Mouse (Mus musculus) liver, embryonic 15.5 days (tissue): ENCODE results near the gene Spop. TPM values are rescaled to one million over a fixed set of nuclear protein-coding genes. Genes with fewer than 3 reads are reported as not detected.

Source experiments
- ATAC-seq: fragments of 200-750 bp; cut with Nextera tagmentation; 2 replicates; pipeline ENCODE4 v1.8.0; 2017; ENCODE audit warnings: moderate number of reproducible peaks, mild to moderate bottlenecking, moderate library complexity; ENCODE audit not compliant: insufficient read depth
- H3K27ac ChIP-seq: fragments of 300-500 bp; sonication (generic); replicated peaks from 2 replicates; pipeline ENCODE4 v1.5.1; 2015; ENCODE audit warnings: mild to moderate bottlenecking, inconsistent platforms
- H3K27me3 ChIP-seq: fragments of 300-500 bp; sonication (generic); 2 replicates; pipeline ENCODE4 v1.6.1; 2015; ENCODE audit warnings: mild to moderate bottlenecking, inconsistent platforms
- H3K36me3 ChIP-seq: fragments of 300-500 bp; sonication (generic); replicated peaks from 2 replicates; pipeline ENCODE4 v1.6.1; 2015; ENCODE audit warnings: moderate library complexity, mild to moderate bottlenecking, inconsistent platforms
- H3K4me1 ChIP-seq: fragments of 300-500 bp; sonication (generic); replicated peaks from 2 replicates; pipeline ENCODE4 v1.6.1; 2015; ENCODE audit warnings: inconsistent platforms
- H3K4me2 ChIP-seq: fragments of 300-500 bp; sonication (generic); 2 replicates; pipeline ENCODE4 v1.6.1; 2015; ENCODE audit warnings: moderate library complexity, mild to moderate bottlenecking, inconsistent platforms
- H3K4me3 ChIP-seq: fragments of 300-500 bp; sonication (generic); replicated peaks from 2 replicates; pipeline ENCODE4 v1.5.1; 2015; ENCODE audit warnings: mild to moderate bottlenecking, inconsistent platforms
- H3K9ac ChIP-seq: fragments of 300-500 bp; sonication (generic); 2 replicates; pipeline ENCODE4 v1.6.1; 2015; ENCODE audit warnings: moderate library complexity, mild to moderate bottlenecking, inconsistent platforms
- H3K9me3 ChIP-seq: fragments of 300-500 bp; sonication (generic); replicated peaks from 2 replicates; pipeline ENCODE4 v1.6.1; 2016; ENCODE audit warnings: inconsistent platforms
- WGBS: fragments of 180-500 bp; shearing (Covaris S2); methylation state at CpG from one replicate; pipeline ENCODE4 v1.1.7; 2015; ENCODE audit warnings: mixed read lengths; ENCODE audit not compliant: insufficient replicate concordance; 5-methylcytosine and 5-hydroxymethylcytosine counted together
- polyA plus RNA-seq: library from polyadenylated mRNA; unstranded; fragments of >200 nt; fragmentation: Nextera tagmentation; extraction: Ambion mirVana; gene quantifications from 2 replicates; pipeline ENCODE4 v1.2.1, GENCODE M21; 2015

The Spop gene
- polyA plus RNA-seq, 1 experiment from 2014 or later, result 67.5 TPM

DNA sequence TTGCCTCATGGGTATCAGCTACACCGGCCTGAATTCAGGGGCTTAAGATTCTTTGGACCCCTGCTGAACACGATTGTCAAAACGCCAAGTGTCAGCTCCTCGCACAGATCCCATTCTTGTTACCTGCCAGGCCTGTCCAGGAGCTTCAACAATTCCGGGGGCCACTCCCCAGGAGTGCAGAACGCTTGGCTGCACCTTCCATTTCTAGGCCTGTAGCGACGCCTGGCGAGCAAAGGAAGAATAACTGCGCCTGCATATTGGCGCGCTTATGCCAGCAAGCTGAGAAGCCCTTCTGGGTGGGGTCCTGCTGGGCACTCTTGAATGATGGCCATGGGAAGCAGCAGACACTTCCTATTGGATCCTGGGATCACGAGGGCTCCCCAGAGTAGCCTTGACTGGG is 107.7 kb downstream of the Spop start:
- WGBS, result 2% methylated on average over 13 of the region's 13 CpGs
- Histone ChIP-seq H3K27me3 (peaks cover 77% of the 10 kb centered on the region), H3K9ac (no peak overlapping the region), H3K36me3 (no peaks in the 10 kb centered on the region), H3K4me2 (peak overlapping the region; percentile 58), H3K9me3 (no peaks in the 10 kb centered on the region), H3K4me3 (no peak overlapping the region), H3K4me1 (peaks cover 12% of the 10 kb centered on the region), H3K27ac (no peak overlapping the region)
- ATAC-seq, result no peak

GRCm38 (mm10) chr11:95527307-95527706 is 113.4 kb downstream of the Spop start:
- Histone ChIP-seq H3K9me3 (no peaks in the 10 kb centered on the region), H3K9ac (no peak overlapping the region), H3K27me3 (peaks cover 23% of the 10 kb centered on the region), H3K4me3 (no peak overlapping the region), H3K27ac (no peak overlapping the region), H3K4me1 (no peaks in the 10 kb centered on the region), H3K36me3 (no peaks in the 10 kb centered on the region), H3K4me2 (no peak overlapping the region)
- no peak for ATAC-seq
- WGBS, result 65% methylated on average over 8 of the region's 8 CpGs

DNA sequence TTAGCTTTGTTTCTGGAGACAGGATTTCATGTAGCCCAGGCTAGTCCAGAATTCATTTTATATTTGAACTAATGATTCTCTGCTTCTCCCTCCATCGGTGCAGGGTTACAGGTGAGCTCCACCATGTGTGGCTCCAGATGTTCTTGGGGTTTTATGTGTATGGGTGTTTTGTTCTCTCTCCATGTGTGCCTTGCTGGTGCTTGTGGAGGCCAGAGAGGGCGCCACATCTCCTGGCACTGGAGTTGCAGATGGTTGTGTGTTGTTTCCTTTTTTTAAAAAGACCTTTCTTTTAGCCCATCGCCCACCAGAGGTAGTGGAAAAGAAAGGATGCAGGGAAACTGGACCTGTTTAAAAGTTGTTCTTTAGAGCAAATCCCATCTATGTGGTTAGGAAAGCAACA is 114.4 kb downstream of the Spop start:
- no peaks in the 10 kb centered on the region for H3K4me1 ChIP-seq
- H3K9me3 ChIP-seq, result no peaks in the 10 kb centered on the region
- WGBS, result 59% methylated on average over 3 of the region's 3 CpGs
- H3K27ac ChIP-seq, result no peak overlapping the region
- no peaks in the 10 kb centered on the region for H3K36me3 ChIP-seq
- no peak overlapping the region for H3K4me2 ChIP-seq
- no peak overlapping the region for H3K9ac ChIP-seq
- no peak overlapping the region for H3K4me3 ChIP-seq
- peaks cover 17% of the 10 kb centered on the region for H3K27me3 ChIP-seq
- no peak for ATAC-seq

DNA sequence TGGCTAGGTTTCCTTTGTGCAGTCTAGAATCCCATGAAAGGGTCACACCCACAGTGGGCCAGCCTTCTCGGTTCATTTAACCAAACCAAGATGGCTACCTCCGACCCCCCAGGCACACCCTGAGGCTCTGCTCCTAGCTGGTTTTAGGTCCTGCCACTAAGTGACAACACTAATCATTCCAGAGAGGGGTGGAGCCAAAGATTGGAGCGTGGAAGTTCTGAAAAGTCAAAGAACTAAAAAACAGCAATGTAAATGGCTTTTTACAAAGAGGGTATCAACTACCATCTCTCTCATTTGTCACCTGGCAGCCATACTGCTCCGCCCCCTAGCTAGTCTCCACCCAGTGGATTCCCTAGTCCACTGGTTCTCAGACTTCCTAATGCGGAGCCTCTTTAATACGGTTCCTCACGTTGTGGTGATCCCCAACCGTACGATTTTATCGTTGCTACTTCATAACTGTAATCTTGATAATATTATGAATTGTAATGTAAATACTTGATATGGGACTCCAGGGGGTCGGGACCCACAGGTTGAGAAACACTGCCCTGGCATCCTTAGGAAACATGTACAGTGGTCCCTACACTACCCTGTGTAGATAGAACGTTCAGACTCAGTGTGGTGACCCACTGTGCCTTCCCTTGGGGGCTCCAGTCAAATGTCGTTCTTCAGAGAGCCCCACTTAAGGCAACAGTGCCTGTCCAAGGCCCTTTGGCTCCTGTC is 118.6 kb downstream of the Spop start:
- no peaks in the 10 kb centered on the region for H3K36me3 ChIP-seq
- no peak for ATAC-seq
- peaks cover 11% of the 10 kb centered on the region for H3K27me3 ChIP-seq
- H3K4me3 ChIP-seq, result no peak overlapping the region
- WGBS, result 55% methylated on average over 13 of the region's 13 CpGs
- no peak overlapping the region for H3K27ac ChIP-seq
- H3K9ac ChIP-seq, result no peak overlapping the region
- no peak overlapping the region for H3K4me2 ChIP-seq
- no peaks in the 10 kb centered on the region for H3K9me3 ChIP-seq
- H3K4me1 ChIP-seq, result no peaks in the 10 kb centered on the region

GRCm38 (mm10) chr11:95533484-95534160 is 119.7 kb downstream of the Spop start:
- Histone ChIP-seq H3K9ac (no peak overlapping the region), H3K4me3 (no peak overlapping the region), H3K27me3 (peaks cover 12% of the 10 kb centered on the region), H3K9me3 (no peaks in the 10 kb centered on the region), H3K4me1 (no peaks in the 10 kb centered on the region), H3K36me3 (no peaks in the 10 kb centered on the region), H3K4me2 (no peak overlapping the region), H3K27ac (no peak overlapping the region)
- 20% methylated on average over 24 of the region's 24 CpGs for WGBS
- ATAC-seq, result no peak

DNA sequence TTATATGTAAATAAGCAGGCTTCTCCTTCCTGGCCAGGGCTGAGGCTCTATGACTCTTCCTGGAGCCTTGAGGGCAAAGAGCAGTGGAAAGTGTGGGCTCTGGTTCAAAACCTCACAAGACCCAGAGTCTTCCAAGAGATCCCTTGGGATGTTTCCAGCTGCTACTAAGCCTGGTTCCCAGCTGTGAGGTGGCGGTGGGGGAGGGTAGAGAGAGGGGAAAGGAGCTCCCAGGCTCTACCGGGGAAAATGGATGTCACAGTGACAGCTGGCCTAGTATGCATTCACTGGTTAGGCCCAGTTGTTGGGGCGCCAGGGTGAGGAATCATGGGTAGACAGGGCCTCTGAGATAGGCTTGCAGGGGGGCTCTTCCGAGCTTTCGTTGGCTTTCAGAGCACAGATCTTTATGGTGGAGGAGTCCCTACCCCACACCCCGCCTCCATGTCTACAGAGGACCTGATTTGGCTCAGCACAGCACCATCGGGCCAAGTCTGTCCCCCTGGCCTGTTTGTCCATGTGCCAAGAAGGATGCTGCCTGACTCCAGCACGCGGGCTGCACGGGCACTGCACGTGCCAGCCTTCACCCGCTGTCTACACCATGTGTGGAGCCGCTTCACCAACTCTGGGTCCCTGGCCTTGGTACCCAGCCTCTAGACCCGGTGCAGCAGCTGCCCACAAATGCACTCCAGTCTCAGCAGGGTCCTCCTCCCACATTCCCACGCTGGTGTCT is 124.7 kb downstream of the Spop start:
- Histone ChIP-seq H3K27me3 (peaks cover 36% of the 10 kb centered on the region), H3K27ac (no peak overlapping the region), H3K4me1 (no peaks in the 10 kb centered on the region), H3K36me3 (no peaks in the 10 kb centered on the region), H3K9me3 (no peaks in the 10 kb centered on the region), H3K4me3 (no peak overlapping the region), H3K9ac (no peak overlapping the region), H3K4me2 (no peak overlapping the region)
- no peak for ATAC-seq
- 63% methylated on average over 15 of the region's 15 CpGs for WGBS

DNA sequence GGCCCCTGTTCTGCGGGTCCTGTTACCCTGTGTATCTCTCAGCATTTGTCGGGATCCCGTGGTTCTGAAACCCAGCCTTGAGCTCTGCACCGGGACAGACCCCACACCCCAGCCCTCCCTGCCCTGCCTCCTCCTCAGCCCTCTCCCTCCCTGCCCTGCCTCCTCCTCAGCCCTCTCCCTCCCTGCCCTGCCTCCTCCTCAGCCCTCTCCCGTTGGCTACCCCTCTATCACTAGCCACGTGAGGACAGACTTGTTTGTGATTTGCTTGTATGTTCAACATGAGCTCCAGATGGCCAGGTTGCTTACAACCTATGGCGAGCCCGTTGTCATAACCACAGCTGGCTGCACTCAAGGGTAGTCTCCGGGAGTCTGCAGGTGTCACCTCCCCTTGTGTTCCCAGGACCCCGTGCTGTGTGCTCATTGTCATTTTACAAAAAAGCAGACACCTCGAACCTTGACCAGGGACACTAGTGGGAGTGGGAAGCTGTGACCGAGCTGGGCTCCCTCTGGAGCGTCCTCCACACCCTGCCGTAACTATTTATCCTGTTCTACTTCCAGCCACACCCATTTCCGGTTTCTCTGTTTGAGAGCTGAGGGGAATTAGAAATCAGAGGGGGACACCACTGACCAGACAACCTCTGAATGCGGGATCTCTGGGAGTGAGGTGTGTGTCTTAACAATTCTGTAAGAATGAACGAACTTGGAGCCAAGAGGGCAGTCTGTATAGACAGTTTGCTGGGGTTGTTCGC is 126.9 kb downstream of the Spop start:
- Histone ChIP-seq H3K4me2 (no peak overlapping the region; the same call in 1 of the 2 replicates), H3K9ac (no peak overlapping the region), H3K27me3 (peaks cover 29% of the 10 kb centered on the region), H3K9me3 (no peaks in the 10 kb centered on the region), H3K4me3 (no peak overlapping the region), H3K4me1 (no peaks in the 10 kb centered on the region), H3K36me3 (no peaks in the 10 kb centered on the region), H3K27ac (no peak overlapping the region)
- ATAC-seq, result no peak
- WGBS, result 23% methylated on average over 18 of the region's 18 CpGs

Other genes with a start within 250 kb of the Spop start
- gene Tac4, start 152.6 kb upstream of the Spop start, polyA plus RNA-seq, result not detected in 2 replicates
- 30.6 and 30.8 TPM in 2 replicates for gene Kat7, start 103.8 kb upstream of the Spop start, polyA plus RNA-seq
- gene Fam117a, start 77.1 kb upstream of the Spop start, polyA plus RNA-seq, result 75.3 and 78.9 TPM in 2 replicates
- 39.2 and 40.6 TPM in 2 replicates for gene Slc35b1, start 29.4 kb upstream of the Spop start, polyA plus RNA-seq
- gene Nxph3, start 100.5 kb downstream of the Spop start, polyA plus RNA-seq, result 0.03 TPM in 1 of 2 replicates, not detected in the other
- gene Ngfr, start 173.7 kb downstream of the Spop start, polyA plus RNA-seq, result 2.7 and 3.2 TPM in 2 replicates